Mouse (Mus musculus) layer of hippocampus, postnatal 36 days (tissue): Measurements from ENCODE around the gene Mov10l1. TPM values are rescaled to one million over a fixed set of nuclear protein-coding genes. Genes with fewer than 3 reads are reported as not detected.
A peak's percentile ranks its signal among the peaks of the same experiment; 100 is the strongest.

Experiments used
- DNase-seq, 2 experiments: peaks; one replicate each; pipeline ENCODE4 v3.0.0; 2022
- total RNA-seq, 2 experiments: library from RNA; stranded (reverse); gene quantifications; 2 replicates each; pipeline ENCODE4 v1.2.3; 2021

The Mov10l1 gene
- total RNA-seq, 2 experiments from 2014 or later = not detected

- peak in 1 of 2 experiments; percentile 57 for DNase-seq
Measured at GRCm38 (mm10) chr15:89076156-89076731, 93.5 kb downstream of the Mov10l1 start.

DNA sequence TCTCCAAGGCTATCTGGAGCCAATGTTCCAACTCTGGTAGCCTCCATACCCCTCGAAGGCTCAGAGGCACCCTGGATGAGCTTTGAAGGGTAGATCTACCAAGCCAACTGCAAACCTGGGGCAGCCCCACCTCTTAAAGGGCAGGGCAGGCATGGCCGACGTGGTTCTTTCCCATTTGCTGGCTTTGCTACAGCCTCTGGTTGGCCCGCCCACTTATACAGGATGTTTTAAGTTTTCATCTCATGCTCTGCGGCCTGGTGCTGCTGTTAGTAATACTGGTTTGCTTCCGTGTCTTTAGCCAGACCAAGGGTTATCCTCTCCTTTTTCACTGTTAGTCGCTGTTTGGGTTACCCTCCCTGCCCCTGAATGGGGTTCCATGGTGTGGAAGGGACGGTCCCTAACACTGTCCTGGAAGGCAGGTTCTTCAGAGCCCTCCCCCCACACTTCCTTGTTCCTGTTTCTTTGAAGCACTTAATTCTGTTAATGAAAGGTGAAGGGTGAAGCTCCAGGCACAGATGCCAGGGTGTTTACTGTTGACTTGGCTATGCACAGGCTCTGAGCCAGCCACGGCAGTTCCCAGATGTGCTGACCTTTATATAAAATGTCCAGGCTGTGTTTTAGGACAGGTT lies 95.6 kb downstream of the Mov10l1 start:
- DNase-seq = no peak

GRCm38 (mm10) chr15:89083906-89084305 lies 101.2 kb downstream of the Mov10l1 start:
- no peak for DNase-seq

- no peak for DNase-seq
Measured at GRCm38 (mm10) chr15:89084826-89085225, 102.1 kb downstream of the Mov10l1 start.

DNA sequence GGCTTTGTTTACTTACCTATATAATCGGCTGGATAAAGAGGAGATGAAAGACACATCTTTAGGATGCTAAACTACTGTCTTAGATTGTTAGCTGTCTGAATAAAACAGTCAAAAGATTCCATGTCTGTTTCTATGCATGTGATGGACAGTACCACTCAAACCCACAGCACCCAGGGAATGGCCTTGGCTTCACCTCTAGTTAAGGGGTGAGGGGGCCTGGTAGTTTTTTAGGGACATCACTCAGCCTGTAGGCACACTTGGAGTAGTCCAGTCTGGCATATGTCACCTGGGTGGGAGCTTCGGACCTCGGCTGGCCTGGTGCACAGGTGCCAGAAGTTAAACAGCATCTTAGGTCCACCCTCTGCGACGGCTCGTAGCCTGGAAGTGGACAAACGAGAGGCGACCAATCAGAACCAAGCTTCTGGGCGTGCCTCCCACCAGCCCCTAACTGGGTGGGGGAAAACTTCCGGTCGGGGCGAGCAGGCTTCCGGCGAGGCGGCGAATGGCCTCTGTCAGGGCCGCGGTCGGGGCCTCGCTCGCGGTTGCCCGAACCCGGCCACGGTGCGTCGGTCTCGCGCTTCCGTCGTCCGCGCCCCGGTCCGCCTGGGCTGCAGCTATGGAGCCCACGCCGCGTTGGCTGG lies 106.0 kb downstream of the Mov10l1 start, which contains the start of gene Selenoo:
Gene Selenoo, plus strand, starts transcription at position 478 of the 641 bp plus-strand sequence.
- peak; percentile 89 for DNase-seq

DNA sequence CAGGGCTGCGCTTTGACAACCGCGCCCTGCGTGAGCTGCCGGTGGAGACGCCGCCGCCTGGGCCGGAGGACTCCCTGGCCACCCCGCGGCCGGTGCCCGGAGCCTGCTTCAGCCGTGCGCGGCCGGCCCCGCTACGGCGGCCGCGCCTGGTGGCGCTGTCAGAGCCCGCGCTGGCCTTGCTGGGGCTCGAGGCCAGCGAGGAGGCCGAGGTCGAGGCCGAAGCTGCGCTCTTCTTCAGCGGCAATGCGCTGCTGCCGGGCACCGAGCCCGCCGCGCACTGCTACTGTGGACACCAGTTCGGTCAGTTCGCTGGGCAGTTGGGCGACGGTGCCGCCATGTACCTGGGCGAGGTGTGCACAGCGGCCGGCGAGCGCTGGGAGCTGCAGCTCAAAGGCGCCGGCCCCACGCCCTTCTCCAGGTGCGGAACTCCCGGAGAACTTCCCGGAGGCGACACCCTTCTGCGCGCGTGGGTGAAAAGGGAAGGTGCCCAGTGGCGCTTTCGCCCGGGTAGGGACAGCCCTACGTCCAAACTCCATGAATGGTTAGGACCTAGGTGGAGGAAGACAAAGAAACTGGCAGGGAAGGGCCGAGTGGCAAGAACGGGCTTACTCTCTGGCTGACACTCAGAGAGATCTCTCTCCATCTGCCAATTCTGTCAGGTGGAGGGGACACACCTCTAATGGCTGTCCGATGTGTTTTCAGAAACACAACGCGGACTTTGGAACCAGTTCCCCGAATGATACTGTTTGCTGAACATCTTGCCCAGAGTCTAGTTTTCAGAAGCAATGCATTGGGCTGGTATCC lies 106.7 kb downstream of the Mov10l1 start:
- DNase-seq = no peak

DNA sequence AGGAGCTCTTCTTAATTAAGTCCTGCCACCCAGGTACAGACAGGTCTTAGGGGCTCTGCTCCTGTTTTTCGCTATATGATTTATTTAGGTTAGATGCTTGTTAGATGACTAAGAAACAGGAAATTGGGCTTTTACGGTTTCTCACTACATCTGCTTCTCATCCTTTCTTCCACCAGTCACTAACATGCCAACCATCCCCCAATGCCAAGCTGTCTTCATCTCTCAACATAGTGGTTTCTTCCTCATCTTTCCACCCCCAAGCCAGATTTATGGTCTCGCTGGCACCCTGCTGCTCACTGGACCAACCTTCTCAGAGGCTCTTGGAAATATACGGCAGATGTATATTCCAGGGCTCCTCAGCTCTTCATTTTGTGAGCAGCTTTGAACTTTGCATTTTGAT lies 108.0 kb downstream of the Mov10l1 start:
- DNase-seq = no peak

DNA sequence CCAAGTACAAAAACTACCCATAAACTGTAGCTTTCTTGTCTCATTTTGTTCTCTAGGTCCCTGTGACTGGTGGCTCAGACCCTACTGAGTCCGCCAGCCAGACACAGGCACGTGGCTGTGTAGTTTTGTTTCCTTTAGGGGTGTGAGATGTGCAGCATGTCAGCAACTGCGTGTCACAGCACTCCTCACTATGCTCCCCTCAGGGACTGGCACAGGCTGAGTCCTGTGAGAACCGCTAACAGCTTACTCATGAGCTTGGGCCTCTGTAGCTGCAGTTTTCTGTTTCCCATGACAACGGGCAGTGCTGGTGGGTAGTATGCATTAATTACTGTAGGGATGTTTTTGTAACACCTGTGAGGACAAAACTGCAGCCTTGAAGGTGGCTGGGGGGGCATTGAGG lies 109.5 kb downstream of the Mov10l1 start:
- no peak for DNase-seq

- no peak for DNase-seq
Measured at GRCm38 (mm10) chr15:89097450-89097849, 114.7 kb downstream of the Mov10l1 start.

GRCm38 (mm10) chr15:89098616-89099015 lies 115.9 kb downstream of the Mov10l1 start:
- no peak for DNase-seq

- DNase-seq = no peak
Measured at GRCm38 (mm10) chr15:89100823-89101222, 118.1 kb downstream of the Mov10l1 start.

DNA sequence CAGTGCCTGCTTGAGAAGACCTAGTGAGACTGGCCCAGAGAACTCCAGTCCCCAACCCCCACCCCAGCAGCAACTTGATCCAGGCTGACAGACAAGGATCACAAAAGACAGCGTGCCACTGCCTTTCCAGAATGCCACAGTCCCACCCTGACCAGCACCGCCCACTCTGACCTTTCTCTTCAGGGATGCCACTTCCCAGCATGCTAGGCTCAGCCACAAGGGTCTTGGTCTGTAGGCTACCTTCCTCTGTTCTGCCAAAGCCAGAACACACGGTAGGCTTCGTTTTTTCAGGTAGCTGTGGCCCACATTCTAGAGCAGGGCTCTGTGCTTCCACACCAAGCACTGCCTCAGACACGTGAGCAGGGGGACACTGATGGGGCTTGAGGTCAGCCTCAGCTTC lies 119.9 kb downstream of the Mov10l1 start:
- DNase-seq = no peak

GRCm38 (mm10) chr15:89103921-89104320 lies 121.2 kb downstream of the Mov10l1 start:
- no peak for DNase-seq

- no peak for DNase-seq
Measured at GRCm38 (mm10) chr15:89104425-89104824, 121.7 kb downstream of the Mov10l1 start.

Other genes with a start within 250 kb of the Mov10l1 start
- gene Brd1, start 248.7 kb upstream of the Mov10l1 start, total RNA-seq = 10 to 100 TPM; 54.7 to 56.2 TPM
- gene Zbed4, start 231.2 kb upstream of the Mov10l1 start, total RNA-seq = 10 to 100 TPM; 10.2 to 10.7 TPM
- 10 to 100 TPM; 13.0 to 16.3 TPM for gene Alg12, start 163.6 kb upstream of the Mov10l1 start, total RNA-seq
- gene Creld2, start 163.3 kb upstream of the Mov10l1 start, total RNA-seq = 10 to 100 TPM; 29.3 to 41.6 TPM
- 10 to 100 TPM; 36.7 to 37.1 TPM for gene Pim3, start 120.7 kb upstream of the Mov10l1 start, total RNA-seq
- gene Ttll8, start 28.5 kb upstream of the Mov10l1 start, total RNA-seq = 1 to 10 TPM; 2.5 to 2.9 TPM
- 100 to 1,000 TPM; 117 to 124 TPM for gene Mlc1, start 3.9 kb upstream of the Mov10l1 start, total RNA-seq
- gene Panx2, start 76.8 kb downstream of the Mov10l1 start, total RNA-seq = 100 to 1,000 TPM; 156 to 159 TPM
- gene Trabd, start 92.2 kb downstream of the Mov10l1 start, total RNA-seq = 10 to 100 TPM; 23.0 to 26.9 TPM
- 10 to 100 TPM; 20.3 to 21.7 TPM for gene Selenoo, start 106.2 kb downstream of the Mov10l1 start, total RNA-seq
- 10 to 100 TPM; 28.4 to 35.3 TPM for gene Tubgcp6, start 140.2 kb downstream of the Mov10l1 start, total RNA-seq
- gene Hdac10, start 145.8 kb downstream of the Mov10l1 start, total RNA-seq = 10 to 100 TPM; 14.3 to 14.7 TPM
- 1 to 10 TPM; 3.1 to 4.7 TPM for gene Mapk12, start 157.8 kb downstream of the Mov10l1 start, total RNA-seq
- gene Mapk11, start 166.7 kb downstream of the Mov10l1 start, total RNA-seq = 10 to 100 TPM; 21.9 to 22.8 TPM
- 10 to 100 TPM; 51.0 to 58.7 TPM for gene Plxnb2, start 197.9 kb downstream of the Mov10l1 start, total RNA-seq
- 10 to 100 TPM; 33.5 to 38.7 TPM for gene Dennd6b, start 213.6 kb downstream of the Mov10l1 start, total RNA-seq
- gene Ppp6r2, start 228.6 kb downstream of the Mov10l1 start, total RNA-seq = 100 to 1,000 TPM; 158 to 162 TPM